Mouse (Mus musculus): ENCODE results near the gene Col23a1. TPM values are rescaled to one million over a fixed set of nuclear protein-coding genes. Genes with fewer than 3 reads are reported as not detected.

Gene Col23a1
- total RNA-seq, 2 experiments from 2014 or later: 1.0 to 1.6 TPM

DNA sequence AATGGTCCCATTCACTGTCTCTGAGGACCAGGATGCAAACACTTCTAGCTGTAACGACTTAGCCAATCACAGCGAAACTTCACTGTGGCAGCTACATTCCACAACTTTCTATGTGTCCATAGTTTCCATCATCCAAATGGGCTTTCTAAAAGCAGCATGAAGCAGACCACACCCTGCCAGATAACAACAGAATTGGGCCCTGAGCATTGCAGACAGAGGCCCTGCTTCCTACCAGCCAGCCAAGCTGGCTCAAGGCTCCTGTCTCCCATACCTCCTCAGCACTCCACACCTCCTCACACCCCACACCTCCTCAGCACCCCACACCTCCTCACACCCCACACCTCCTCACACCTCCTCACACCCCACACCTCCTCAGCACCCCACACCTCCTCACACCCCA, 132.2 kb downstream of the Col23a1 start:
- DNase-seq (ENCODE audit: low spot score): no peak
- intact Hi-C loops (cut with DNase I): no loop called here

DNA sequence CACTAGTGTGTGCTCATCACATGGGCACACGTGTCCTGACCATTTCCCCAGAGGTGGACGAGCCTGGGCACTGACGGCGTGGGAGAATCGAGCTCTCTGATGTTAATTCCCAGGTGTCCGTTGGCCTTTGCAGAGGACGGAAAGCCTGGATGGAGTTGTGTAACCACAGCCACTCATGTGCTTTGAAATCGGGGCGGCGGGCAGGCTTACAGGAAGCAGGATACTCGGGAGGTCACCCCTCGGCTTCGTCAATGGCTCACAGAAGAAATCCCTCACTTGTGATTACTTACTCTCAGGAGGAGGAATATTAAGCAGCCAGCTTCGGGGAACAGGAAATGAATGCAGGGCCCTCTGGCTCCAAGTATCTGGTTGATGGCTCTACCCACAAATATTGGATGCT, 133.0 kb downstream of the Col23a1 start:
- intact Hi-C loops (cut with DNase I): no loop called here
- no peak for DNase-seq (ENCODE audit: low spot score)

DNA sequence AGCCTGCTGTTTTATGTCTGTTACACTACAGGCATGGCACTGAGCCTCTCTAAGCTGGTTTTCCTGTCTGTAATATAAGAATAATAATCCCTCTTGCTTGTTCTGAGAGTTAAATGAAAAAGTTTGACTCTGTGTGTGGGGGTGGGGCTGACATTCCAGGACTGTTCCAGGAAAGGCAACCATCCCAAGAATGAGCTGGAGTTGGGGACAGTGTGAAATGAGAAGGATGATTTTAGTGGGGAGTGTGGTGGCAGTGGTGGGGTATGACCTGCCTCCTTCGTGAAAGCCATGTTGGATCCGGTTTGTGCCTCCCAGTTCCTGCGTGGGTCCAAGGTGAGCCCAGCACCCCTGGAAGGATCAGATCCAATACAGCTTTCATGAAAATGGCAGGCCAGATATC, 136.4 kb downstream of the Col23a1 start:
- intact Hi-C loops (cut with DNase I): no loop called here
- no peak for DNase-seq (ENCODE audit: low spot score)

DNA sequence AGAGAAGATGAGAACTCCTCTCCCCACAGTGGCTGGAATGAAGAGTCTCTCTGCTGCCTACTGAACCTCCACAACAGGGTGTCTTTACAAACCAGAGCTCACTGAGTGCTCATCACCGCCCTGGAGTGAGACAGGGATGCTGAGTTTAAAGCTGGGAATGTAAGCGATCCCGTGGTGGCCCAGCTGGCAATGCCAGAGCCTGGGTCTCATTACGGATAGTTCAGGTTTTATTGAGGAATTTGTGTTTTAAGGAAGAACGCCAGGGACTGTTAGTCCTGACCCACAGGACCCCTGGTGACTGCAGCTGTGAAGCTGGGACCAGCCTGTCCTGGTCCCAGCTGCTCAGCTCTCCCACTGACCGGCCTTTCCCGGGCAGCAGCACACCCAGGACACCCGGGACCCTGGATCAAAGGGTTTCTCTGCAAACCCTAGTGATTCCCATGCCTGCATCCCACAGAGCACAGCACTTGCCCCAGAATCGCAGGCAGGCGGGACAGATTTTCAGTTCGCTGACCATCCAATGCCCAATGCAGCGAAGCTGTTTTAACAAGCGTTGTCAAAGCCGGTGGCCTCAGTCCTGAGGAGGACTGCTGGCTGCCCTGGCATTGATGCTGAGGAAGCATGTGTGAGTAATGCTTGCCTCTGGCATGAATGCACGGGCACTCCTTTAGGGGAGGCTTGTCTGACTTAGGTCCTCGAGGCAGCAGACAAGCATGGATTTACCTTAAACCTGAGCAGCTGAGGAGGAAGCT, 139.9 kb downstream of the Col23a1 start:
- no peak for DNase-seq (ENCODE audit: low spot score)
- intact Hi-C loops (cut with DNase I): no loop called here

DNA sequence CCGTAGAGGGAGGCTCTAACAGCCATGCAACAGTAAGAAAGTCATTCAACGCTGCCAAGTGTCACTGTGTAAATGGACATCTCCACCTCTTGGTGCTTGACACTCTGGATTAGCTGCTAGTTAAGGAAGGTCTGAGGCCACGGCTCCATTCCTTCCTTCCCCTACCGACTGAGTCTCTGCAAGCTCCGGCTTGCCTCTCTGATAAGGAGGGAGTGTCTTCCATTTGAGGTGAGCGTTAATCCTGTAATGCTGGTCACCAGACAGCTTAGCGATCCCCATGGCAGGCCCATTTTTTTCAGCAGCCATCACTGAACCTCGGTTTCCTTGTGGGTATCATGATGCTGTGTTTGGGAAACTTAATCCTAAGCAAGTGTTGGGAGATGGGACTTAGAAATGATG, 140.5 kb downstream of the Col23a1 start:
- intact Hi-C loops (cut with DNase I): no loop called here
- DNase-seq (ENCODE audit: low spot score): no peak

DNA sequence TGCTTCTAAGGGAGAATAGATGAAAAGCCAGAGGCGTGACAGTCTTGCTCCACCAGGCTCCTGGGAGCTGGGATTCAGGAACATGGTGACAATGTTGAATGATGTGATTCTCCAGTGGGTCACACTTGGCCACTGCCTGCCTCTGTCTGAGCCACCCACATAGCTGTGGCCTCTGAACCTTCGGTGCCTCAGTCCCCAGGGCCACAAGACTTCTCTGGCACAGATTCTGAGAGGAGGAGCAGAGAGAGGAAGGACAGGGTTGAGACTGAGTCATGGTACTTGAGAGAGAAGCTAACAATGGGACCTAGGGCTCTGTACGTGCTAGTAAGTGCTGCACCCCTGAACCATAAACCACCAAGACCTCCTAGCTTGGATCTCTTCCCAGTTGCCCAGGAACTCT, 141.6 kb downstream of the Col23a1 start:
- intact Hi-C loops (cut with DNase I): no loop called here
- DNase-seq (ENCODE audit: low spot score): no peak

DNA sequence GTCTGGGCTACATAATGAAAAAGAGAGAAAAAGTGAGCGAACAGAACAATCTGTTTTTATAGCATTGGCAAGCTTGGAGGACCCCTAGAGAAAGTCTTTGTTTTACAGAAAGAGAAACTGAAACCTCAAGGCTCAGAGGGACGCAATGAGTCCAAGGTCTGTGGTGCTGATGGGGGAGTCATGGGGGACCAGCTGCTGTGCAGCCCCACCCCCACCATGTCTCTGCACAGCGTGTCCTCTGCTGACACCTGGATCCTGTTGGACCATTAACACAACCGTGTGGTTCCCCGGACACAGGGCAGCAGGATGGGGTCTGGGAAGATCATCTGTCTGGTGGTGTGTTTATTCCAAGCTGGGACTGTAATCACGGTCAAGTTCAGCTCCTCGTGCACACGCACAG, 142.2 kb downstream of the Col23a1 start:
- intact Hi-C loops (cut with DNase I): no loop called here
- no peak for DNase-seq (ENCODE audit: low spot score)

DNA sequence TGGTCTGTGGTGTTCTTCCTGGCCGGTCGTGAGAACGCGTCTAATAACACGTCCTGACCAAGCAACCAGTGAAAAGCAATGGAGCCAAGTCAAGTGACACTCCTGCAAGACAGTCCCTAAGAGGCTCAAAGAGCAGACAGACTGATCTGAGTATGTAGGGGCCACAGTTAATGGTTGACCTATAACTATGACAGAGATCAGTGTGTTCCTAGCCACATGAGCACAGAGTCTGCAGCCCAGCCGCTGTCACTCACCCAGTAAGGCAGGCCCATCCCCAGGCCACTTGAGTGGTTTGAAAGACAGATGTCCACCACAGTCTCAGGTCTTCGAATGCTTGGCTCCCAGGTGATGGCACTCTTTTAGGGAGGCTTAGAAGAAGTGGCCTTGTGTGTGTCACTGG, 152.3 kb downstream of the Col23a1 start:
- DNase-seq (ENCODE audit: low spot score): no peak
- intact Hi-C loops (cut with DNase I): no loop called here

DNA sequence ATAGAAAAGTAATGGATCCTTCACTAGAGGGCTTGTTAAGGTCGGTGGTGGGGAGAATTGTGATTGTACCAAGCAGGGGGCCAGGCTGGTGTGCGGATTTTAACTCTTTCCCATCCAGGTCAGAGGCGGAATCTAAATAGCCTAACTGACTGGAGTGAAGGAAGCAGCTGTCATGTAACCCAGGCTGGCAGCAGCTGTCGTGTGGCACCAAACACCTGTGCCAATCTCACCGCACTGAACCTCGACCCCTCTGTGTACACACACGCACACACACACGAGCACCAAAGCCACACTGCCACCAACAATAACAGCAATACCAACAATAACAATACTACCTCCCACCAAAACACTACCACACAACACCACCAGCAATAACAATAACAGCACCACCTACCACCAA, 152.9 kb downstream of the Col23a1 start:
- intact Hi-C loops (cut with DNase I): no loop called here
- DNase-seq (ENCODE audit: low spot score): no peak

DNA sequence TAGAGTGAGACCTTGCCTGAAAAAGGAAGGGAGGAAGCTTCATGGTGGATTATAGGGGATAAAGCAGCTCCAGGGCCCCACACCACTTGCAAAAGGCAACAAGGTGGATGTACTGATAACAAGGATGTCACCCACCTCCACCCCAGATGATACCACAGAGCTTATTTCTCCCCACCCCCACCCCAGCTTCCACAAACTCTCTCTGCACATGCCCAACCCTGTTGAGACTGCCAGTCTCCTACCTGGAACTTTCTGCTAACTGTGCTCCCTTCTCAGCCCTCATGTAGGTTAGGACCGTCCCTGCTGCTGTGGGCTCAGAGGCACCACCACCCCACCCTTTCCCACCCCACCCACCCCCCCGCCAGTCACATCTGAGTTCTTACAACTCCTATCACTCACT, 154.1 kb downstream of the Col23a1 start:
- intact Hi-C loops (cut with DNase I): no loop called here

DNA sequence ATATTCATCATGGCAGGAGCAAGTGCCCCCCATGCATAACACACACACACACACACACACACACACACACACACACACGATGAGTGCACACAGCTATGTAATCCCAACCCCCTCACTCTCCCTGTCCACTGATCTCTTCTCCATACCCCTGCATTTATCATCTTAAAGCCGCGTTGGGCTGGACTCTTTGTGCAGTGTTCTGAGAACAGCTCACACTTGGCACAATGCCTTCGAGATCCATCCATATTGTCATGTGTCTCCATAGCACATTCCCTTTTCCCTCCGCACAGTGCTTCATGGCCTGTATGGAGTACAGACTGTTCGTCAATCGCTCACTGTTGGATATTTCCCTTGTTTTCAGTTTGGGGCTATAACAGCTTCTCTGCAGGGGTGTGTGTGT, 154.9 kb downstream of the Col23a1 start:
- intact Hi-C loops (cut with DNase I): no loop called here
- DNase-seq (ENCODE audit: low spot score): no peak

More for the DNA sequence above, 154.1 kb downstream of the Col23a1 start:
- DNase-seq (ENCODE audit: low spot score): no peak

DNA sequence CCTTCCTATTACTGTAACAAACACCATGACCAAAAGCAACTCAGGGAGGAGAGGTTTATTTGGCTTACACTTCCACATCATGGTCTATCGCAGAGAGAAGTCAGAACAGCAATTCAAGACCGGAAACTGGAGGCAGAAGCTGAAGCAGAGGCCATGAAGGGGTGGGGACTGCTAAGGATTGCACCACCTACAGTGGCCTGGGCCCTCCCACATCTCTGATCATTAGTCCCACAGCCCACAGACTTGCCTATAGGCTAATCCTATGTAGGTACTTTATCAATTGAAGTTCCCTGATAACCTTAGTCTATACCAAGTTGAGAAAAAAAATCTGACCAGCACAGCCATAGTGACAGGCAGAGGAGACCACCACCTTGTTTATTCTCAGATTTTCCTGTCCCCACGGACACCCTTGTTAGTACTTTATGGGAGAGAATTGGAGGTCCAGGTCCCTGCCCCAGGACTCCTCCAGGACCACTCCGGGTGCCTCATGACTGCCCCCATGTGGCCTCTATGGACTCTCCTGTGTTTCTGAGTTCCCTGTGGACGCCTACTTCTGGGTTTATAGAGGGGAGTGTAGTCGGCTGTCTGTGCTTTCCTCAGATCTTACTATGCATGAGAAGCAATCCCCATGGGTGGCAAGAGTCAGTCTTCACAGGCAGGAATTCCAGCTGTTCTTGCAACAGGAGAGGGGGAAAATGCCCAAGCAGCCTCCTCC, 157.1 kb downstream of the Col23a1 start:
- intact Hi-C loops (cut with DNase I): loop anchor here (2.0 kb wide), 2 partner anchors 118 to 158 kb away; partner anchors contain the start of gene Col23a1
- no peak for DNase-seq (ENCODE audit: low spot score)

DNA sequence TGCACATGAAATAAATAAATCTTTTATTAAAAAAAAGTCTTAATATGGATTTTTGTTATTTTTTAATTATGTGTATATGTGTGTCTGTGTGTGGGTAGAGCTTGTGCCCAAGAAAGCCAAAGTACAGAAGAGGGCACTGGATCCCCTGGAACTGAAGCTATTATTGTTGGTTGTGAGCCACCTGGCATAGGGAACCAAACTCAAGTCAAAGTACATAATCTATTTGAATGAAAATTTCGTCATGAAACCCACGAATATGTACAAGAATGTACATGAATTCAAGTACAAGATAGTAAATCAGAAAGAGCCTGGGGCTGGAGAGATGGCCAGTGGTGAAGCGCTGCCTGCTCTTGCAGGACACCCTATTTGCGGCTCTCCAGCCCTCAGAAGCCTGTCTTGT, 158.5 kb downstream of the Col23a1 start:
- DNase-seq (ENCODE audit: low spot score): no peak
- intact Hi-C loops (cut with DNase I): no loop called here

DNA sequence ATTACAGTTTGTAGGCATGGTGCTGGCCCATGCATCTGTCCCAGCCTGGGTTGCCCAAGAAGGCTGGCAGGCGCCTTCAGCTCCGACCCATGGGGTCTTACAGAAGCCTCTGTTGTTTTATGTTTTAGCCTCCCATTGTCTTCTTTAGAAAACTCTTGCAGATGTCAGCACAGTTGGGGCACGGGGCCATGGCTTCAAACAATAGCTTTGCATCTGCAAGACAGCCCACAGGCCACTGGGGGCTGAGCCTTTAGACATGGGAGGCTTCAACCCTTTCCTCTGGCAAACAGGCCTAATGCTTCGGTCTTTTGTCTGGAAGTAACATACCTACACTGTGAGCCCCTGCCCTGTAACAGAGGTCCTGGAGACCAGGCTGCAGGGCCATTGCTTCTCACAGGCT, 159.0 kb downstream of the Col23a1 start:
- DNase-seq (ENCODE audit: low spot score): no peak
- intact Hi-C loops (cut with DNase I): no loop called here

DNA sequence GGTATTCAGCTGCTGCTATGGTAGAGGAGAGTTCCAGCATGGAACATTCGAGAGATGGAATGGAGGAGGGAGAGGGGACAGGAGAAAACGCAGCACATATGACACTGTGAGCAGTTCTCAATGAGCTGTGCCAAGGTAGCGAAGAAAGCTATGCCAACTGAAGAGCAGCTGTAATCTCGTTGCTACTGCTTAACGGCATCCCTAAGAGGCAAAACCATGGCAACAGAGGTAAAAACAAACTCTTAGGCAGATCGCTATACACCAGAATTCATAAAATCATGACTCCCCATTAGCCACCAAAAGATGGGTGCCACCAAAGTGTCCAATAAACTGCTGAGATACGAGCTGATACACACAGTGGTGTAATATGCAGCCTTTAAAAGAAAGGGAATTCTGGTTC, 160.2 kb downstream of the Col23a1 start:
- intact Hi-C loops (cut with DNase I): no loop called here
- DNase-seq (ENCODE audit: low spot score): no peak

DNA sequence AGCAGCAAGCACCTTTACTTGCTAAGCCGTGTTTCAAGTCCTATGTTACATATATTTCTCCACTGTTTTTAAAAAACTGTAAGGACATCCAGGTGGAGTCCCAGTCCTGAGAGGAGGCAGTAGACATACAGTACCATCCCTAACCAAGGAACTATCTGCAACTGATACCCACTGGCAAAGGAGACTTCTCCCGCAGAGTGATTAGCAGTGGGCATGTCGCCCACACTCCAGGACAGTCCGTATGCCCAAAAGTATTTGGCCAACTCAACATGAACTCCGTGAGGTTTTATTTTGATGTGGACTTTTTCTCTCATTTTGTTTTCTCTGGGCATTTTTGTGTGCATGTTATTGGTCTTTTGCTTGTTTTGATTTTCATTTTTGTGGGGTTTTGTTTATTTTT, 161.6 kb downstream of the Col23a1 start:
- no peak for DNase-seq (ENCODE audit: low spot score)
- intact Hi-C loops (cut with DNase I): no loop called here

DNA sequence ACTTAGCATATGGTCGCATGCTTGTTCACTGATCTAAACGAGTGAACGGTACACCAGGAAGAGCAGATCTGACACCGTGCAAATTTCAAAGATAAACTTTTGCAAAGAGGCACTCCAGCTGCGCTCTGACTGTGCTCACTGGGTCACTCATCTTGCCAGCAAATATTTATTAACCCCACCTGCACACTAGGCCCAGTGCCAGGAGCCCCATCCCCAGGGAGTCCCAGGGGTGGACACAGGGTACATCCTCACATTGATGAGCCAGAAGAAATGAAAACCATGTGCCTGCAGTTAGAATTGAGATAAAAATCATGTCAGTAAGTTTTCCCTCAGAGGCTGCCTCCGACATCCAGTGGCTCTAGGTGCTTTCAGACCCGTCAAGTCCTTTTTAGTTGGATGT, 162.2 kb downstream of the Col23a1 start:
- intact Hi-C loops (cut with DNase I): no loop called here
- no peak for DNase-seq (ENCODE audit: low spot score)

DNA sequence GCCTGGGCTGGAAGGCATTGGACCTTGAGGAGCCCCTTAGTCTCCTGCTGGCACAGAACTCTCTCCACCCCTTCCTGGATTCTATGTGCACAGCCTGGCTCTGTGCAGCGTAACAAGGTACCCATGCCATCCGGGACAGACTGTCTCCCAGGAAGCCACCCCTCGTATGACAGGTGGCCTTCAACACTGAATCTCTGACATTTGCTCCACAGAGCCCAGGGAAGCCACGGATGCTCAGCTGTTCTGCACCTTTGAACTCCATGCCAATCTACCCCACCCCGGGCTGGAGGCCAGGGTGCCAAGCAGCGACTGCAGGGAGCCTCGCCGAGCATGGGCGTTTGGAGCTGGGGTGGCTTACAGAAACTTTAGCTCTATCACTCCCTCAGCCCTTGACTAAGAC, 164.0 kb downstream of the Col23a1 start:
- no peak for DNase-seq (ENCODE audit: low spot score)
- intact Hi-C loops (cut with DNase I): no loop called here

DNA sequence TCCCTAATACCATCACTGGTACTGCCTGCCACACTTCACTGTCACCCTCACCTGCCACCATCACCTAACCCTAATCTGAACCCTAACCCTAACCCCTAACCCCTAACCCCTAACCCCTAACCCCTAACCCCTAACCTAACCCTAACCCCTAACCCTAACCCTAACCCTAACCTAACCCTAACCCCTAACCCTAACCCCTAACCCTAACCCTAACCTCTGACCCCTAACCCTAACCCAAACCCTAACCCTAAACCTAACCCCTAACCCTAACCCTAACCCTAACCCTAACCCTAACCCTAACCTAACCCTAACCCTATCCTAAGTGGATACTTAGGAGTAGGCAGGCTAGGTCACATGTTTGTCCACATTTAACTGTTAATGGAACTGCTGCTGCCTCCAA, 165.8 kb downstream of the Col23a1 start:
- intact Hi-C loops (cut with DNase I): no loop called here
- DNase-seq (ENCODE audit: low spot score): no peak

DNA sequence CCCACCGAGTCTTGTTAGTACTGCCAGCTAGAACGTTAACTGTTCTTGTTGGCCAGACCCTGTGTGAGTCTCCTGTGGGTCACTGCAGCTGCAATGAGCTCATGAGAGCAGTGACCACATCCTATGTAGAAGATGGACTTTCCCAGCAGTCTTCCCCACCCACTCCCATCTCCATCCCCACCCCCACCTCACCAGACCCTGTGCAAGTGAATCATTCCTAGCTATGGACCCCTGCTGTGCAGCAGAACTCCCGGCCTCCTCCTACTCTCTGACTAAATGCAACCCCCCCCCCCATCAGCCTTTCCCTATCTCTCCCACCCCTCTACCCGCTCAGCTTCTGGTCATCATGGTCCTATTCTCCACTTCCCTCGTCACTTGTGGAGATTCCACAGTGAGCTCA, 167.9 kb downstream of the Col23a1 start:
- intact Hi-C loops (cut with DNase I): no loop called here
- DNase-seq (ENCODE audit: low spot score): no peak

DNA sequence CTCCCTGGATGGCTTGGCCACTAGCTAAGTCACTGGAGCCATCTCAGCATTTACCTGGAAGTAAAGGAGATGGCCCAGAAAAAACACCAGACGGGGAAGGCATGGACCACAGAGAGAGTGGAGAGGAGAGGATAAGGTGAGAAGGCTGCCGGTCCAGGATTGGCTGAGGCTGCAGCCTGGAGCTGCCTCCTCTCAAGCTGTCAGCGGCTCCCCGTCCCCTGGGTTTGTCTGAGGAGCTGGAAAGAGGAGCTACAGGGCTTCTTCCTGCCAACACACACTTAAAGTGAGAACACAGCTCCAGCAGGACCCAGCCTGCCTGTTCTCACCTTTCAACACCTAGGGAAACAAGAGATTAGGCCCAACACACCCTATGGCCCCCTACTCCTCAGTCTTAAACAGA, 168.9 kb downstream of the Col23a1 start:
- intact Hi-C loops (cut with DNase I): no loop called here
- no peak for DNase-seq (ENCODE audit: low spot score)

DNA sequence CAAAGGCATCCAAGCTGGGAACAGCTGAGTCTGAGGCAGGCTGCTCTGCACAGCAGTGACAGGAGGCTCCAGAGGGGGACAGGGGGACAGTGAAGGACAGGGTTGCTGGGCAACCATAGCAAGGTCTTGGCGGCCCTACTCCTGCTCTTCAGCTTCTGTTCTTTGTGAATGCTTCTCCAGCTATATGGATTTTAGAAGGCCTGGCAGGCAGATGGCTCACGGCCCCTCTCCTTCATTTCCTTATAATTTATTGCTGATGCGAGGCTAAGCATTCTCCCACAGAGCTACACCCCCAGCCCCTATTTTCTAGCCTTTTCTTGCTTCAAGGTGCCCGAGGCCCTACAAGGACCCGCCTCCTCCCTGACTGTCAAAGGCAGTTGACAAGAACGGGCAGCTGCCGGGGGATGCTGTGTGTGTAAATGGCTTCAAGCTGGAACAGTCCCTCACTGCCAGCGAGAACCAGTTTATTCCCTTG, 169.9 kb downstream of the Col23a1 start:
- intact Hi-C loops (cut with DNase I): no loop called here
- no peak for DNase-seq (ENCODE audit: low spot score)
